Mouse (Mus musculus) stomach, postnatal 0 days (tissue): ENCODE results near the gene Mast1.

Source experiments
- CTCF ChIP-seq: IDR thresholded peaks from 2 replicates; pipeline ENCODE4 v1.5.1; 2016; ENCODE audit warnings: antibody characterized with exemption, low read depth, mild to moderate bottlenecking, moderate library complexity
- EP300 ChIP-seq: optimal IDR thresholded peaks from 2 replicates; pipeline ENCODE3; 2016; ENCODE audit warnings: antibody characterized with exemption

GRCm38 (mm10) chr8:84976763-84977434 is 39.7 kb upstream of the Mast1 start:
- TF ChIP-seq CTCF (no peak), EP300 (peak; percentile 47)
